Mouse (Mus musculus): ENCODE measurements around the gene Ralgps1.

DNA sequence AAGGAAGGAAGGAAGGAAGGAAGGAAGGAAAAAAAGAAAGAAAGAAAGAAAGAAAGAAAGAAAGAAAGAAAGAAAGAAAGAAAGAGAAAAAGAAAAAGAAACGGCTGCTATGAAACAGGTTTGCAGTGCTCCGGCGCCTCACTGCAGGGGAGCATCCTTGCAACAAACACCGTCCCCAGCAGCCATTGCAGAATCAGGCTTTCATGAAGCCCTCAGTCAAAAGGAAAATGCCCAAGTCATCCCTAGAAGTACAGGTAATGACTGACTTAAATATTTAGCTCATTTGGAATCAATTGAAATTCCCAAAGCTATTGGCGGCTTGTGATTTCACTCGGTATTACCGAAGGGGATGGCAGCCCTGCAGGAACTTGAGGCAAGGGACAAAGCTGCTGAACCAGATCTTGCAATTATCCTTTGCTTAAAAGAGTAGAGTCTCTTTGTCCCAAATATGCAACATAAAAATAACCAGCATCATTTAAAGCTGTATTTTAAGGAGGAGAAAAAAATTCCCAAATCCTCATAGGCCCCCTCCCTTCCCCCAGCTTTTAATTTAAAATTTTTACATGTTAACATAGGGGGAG is 285.2 kb downstream of the Ralgps1 start:
- TF ChIP-seq ELF1 (IDR thresholded peaks at IDR 0.05; ENCODE audit: low read depth, low read length) (no peak), HCFC1 (IDR thresholded peaks at IDR 0.05; ENCODE audit: low read depth, low read length) (no peak), NELFE (IDR thresholded peaks at IDR 0.05; ENCODE audit: low read depth, low read length) (no peak), MAFK (IDR thresholded peaks at IDR 0.05; ENCODE audit: borderline replicate concordance, low read depth, low read length) (no peak), UBTF (IDR thresholded peaks at IDR 0.05; ENCODE audit: borderline replicate concordance, insufficient read depth, low read depth, low read length) (no peak), CTCF (IDR thresholded peaks at IDR 0.05 in 2 of 3, conservative IDR thresholded peaks at IDR 0.05 in 1 of 3; ENCODE audit: control insufficient read depth in 1 of 3, insufficient read depth in 1 of 3, low read depth in 2 of 3, low read length in 3 of 3, poor library complexity in 1 of 3, severe bottlenecking in 1 of 3) (no peak), TCF12 (IDR thresholded peaks at IDR 0.05; ENCODE audit: low read depth, low read length) (no peak), CHD2 (IDR thresholded peaks at IDR 0.05; ENCODE audit: low read length) (no peak), NRF1 (IDR thresholded peaks at IDR 0.05; ENCODE audit: insufficient read depth, low read depth, low read length, poor library complexity, severe bottlenecking) (no peak), GATA1 (IDR thresholded peaks at IDR 0.05; ENCODE audit: low read depth, low read length) (no peak), POLR2A (IDR thresholded peaks at IDR 0.05; ENCODE audit: control insufficient read depth in 1 of 2, insufficient read depth in 1 of 2, low read depth in 1 of 2, low read length in 2 of 2, poor library complexity in 1 of 2) (no peak), E2F4 (IDR thresholded peaks at IDR 0.05; ENCODE audit: borderline replicate concordance, low read depth, low read length) (no peak)

All from MEL (cell line).